Mouse (Mus musculus) CD4-positive, CD25-positive, alpha-beta regulatory T cell, adult 2 months (primary cell): ENCODE data around the gene Myh9.

ENCODE experiments used
- DNase-seq: peaks from one replicate; pipeline ENCODE4 v3.0.0-alpha.2; 2012; ENCODE audit warnings: low read depth, low spot score

Gene Myh9

GRCm38 (mm10) chr15:77828242-77828641 lies 13.7 kb downstream of the Myh9 start:
- DNase-seq = no peak

- no peak for DNase-seq
Observed at GRCm38 (mm10) chr15:77827794-77828193, 14.2 kb downstream of the Myh9 start.

GRCm38 (mm10) chr15:77827379-77827778 lies 14.6 kb downstream of the Myh9 start:
- no peak for DNase-seq

GRCm38 (mm10) chr15:77825382-77825781 lies 16.6 kb downstream of the Myh9 start:
- DNase-seq = no peak

- DNase-seq = no peak
Observed at GRCm38 (mm10) chr15:77824321-77824720, 17.7 kb downstream of the Myh9 start.

- no peak for DNase-seq
Observed at GRCm38 (mm10) chr15:77823634-77824033, 18.3 kb downstream of the Myh9 start.

GRCm38 (mm10) chr15:77823196-77823595 lies 18.8 kb downstream of the Myh9 start:
- DNase-seq = no peak

GRCm38 (mm10) chr15:77822671-77823070 lies 19.3 kb downstream of the Myh9 start:
- no peak for DNase-seq

- DNase-seq = no peak
Observed at GRCm38 (mm10) chr15:77822057-77822466, 19.9 kb downstream of the Myh9 start.

- no peak for DNase-seq
Observed at GRCm38 (mm10) chr15:77821424-77821823, 20.6 kb downstream of the Myh9 start.

GRCm38 (mm10) chr15:77820480-77821163 lies 21.4 kb downstream of the Myh9 start:
- no peak for DNase-seq

- peak; percentile 62 for DNase-seq
Observed at GRCm38 (mm10) chr15:77819894-77820387, 22.0 kb downstream of the Myh9 start.

- peak; percentile 30 for DNase-seq
Observed at GRCm38 (mm10) chr15:77818556-77819158, 23.3 kb downstream of the Myh9 start.

GRCm38 (mm10) chr15:77817417-77817816 lies 24.6 kb downstream of the Myh9 start:
- peak; percentile 28 for DNase-seq

GRCm38 (mm10) chr15:77816601-77816950 lies 25.4 kb downstream of the Myh9 start:
- DNase-seq = peak; percentile 41

GRCm38 (mm10) chr15:77815867-77816600 lies 25.9 kb downstream of the Myh9 start:
- peak; percentile 53 for DNase-seq

- DNase-seq = no peak
Observed at GRCm38 (mm10) chr15:77813639-77814375, 28.2 kb downstream of the Myh9 start.

GRCm38 (mm10) chr15:77812578-77812977 lies 29.4 kb downstream of the Myh9 start:
- DNase-seq = no peak

- no peak for DNase-seq
Observed at GRCm38 (mm10) chr15:77811099-77811760, 30.7 kb downstream of the Myh9 start.

- no peak for DNase-seq
Observed at GRCm38 (mm10) chr15:77810416-77811098, 31.4 kb downstream of the Myh9 start.

- DNase-seq = no peak
Observed at GRCm38 (mm10) chr15:77809434-77809833, 32.5 kb downstream of the Myh9 start.
